Mouse (Mus musculus) midbrain, embryonic 12.5 days (tissue): ENCODE measurements around the gene Dmtf1. TPM values are rescaled to one million over a fixed set of nuclear protein-coding genes. Genes with fewer than 3 reads are reported as not detected.

ENCODE experiments used
- ATAC-seq: fragments of 200-750 bp; cut with Nextera tagmentation; 2 replicates; pipeline ENCODE4 v1.8.0; 2017; ENCODE audit warnings: low read depth, moderate TSS enrichment, moderate library complexity; ENCODE audit not compliant: low FRiP score
- H3K27ac ChIP-seq: fragments of 300-500 bp; sonication (generic); replicated peaks from 2 replicates; pipeline ENCODE4 v1.5.1; 2016; ENCODE audit warnings: mild to moderate bottlenecking
- H3K27me3 ChIP-seq: fragments of 300-500 bp; sonication (generic); 2 replicates; pipeline ENCODE4 v1.6.1; 2016; ENCODE audit warnings: mild to moderate bottlenecking
- H3K36me3 ChIP-seq: fragments of 300-500 bp; sonication (generic); 2 replicates; pipeline ENCODE4 v1.6.1; 2016
- H3K4me1 ChIP-seq: fragments of 300-500 bp; sonication (generic); 2 replicates; pipeline ENCODE4 v1.6.1; 2016
- H3K4me2 ChIP-seq: fragments of 300-500 bp; sonication (generic); replicated peaks from 2 replicates; pipeline ENCODE4 v1.6.1; 2016; ENCODE audit warnings: mild to moderate bottlenecking, moderate library complexity
- H3K4me3 ChIP-seq: fragments of 300-500 bp; sonication (generic); 2 replicates; pipeline ENCODE4 v1.5.1; 2016; ENCODE audit warnings: mild to moderate bottlenecking
- H3K9ac ChIP-seq: fragments of 300-500 bp; sonication (generic); replicated peaks from 2 replicates; pipeline ENCODE4 v1.6.1; 2016; ENCODE audit warnings: mild to moderate bottlenecking, moderate library complexity
- H3K9me3 ChIP-seq: fragments of 300-500 bp; sonication (generic); 2 replicates; pipeline ENCODE4 v1.6.1; 2016; ENCODE audit warnings: mild to moderate bottlenecking
- WGBS: fragments of 180-500 bp; shearing (Covaris S2); methylation state at CpG from one replicate; pipeline ENCODE4 v1.1.7; 2016; 5-methylcytosine and 5-hydroxymethylcytosine counted together
- polyA plus RNA-seq: library from polyadenylated mRNA; unstranded; fragments of >200 nt; fragmentation: Nextera tagmentation; extraction: Ambion mirVana; gene quantifications from 2 replicates; pipeline ENCODE4 v1.2.1, GENCODE M21; 2016

The Dmtf1 gene
- polyA plus RNA-seq, 1 experiment from 2014 or later = 74.2 TPM

- no peak for ATAC-seq
- 89% methylated on average over 8 of the region's 8 CpGs for WGBS
- Histone ChIP-seq H3K4me2 (no peak overlapping the region), H3K9ac (no peak overlapping the region), H3K36me3 (no peaks in the 10 kb centered on the region), H3K4me3 (no peak overlapping the region), H3K27me3 (peaks cover 15% of the 10 kb centered on the region), H3K27ac (no peak overlapping the region), H3K4me1 (peaks cover 11% of the 10 kb centered on the region), H3K9me3 (no peaks in the 10 kb centered on the region)
Measured at GRCm38 (mm10) chr5:9103958-9104357, 57.6 kb downstream of the Dmtf1 start.

GRCm38 (mm10) chr5:9102696-9103095, 58.9 kb downstream of the Dmtf1 start:
- H3K4me3 ChIP-seq = no peak overlapping the region
- ATAC-seq = no peak
- no peaks in the 10 kb centered on the region for H3K36me3 ChIP-seq
- H3K9ac ChIP-seq = no peak overlapping the region
- WGBS = 91% methylated on average over 2 of the region's 2 CpGs
- no peak overlapping the region for H3K4me2 ChIP-seq
- H3K4me1 ChIP-seq = peaks cover 11% of the 10 kb centered on the region
- H3K27me3 ChIP-seq = peaks cover 15% of the 10 kb centered on the region
- no peak overlapping the region for H3K27ac ChIP-seq
- H3K9me3 ChIP-seq = no peaks in the 10 kb centered on the region

- WGBS = under 1% methylated on average over 57 of the region's 83 CpGs
- peak overlapping the region; percentile 82 for H3K4me2 ChIP-seq
- peaks cover 15% of the 10 kb centered on the region for H3K27me3 ChIP-seq
- peaks cover 11% of the 10 kb centered on the region for H3K4me1 ChIP-seq
- no peaks in the 10 kb centered on the region for H3K36me3 ChIP-seq
- no peaks in the 10 kb centered on the region; the same call in 1 of the 2 replicates for H3K9me3 ChIP-seq
- peak overlapping the region; percentile 91 for H3K4me3 ChIP-seq
- peak; percentile 82 for ATAC-seq
- peak overlapping the region; percentile 87 for H3K9ac ChIP-seq
- peak overlapping the region; percentile 30; the same call in 1 of the 2 replicates for H3K27ac ChIP-seq
Measured at GRCm38 (mm10) chr5:9100849-9101801, 60.5 kb downstream of the Dmtf1 start.

GRCm38 (mm10) chr5:9100207-9100848, 61.2 kb downstream of the Dmtf1 start, which contains the start of gene Tmem243:
Tmem243 (plus strand) TSS chr5:9100668.
- H3K9me3 ChIP-seq = no peaks in the 10 kb centered on the region; the same call in 1 of the 2 replicates
- H3K27ac ChIP-seq = peak within 1 kb of the TSS; percentile 30; the same call in 1 of the 2 replicates
- under 1% methylated on average over 59 of the region's 59 CpGs for WGBS
- peak within 1 kb of the TSS; percentile 91 for H3K4me3 ChIP-seq
- peaks cover 15% of the 10 kb centered on the region for H3K27me3 ChIP-seq
- peak within 1 kb of the TSS; percentile 87 for H3K9ac ChIP-seq
- peak within 1 kb of the TSS; percentile 82 for H3K4me2 ChIP-seq
- no peaks in the 10 kb centered on the region for H3K36me3 ChIP-seq
- H3K4me1 ChIP-seq = peaks cover 11% of the 10 kb centered on the region
- peak; percentile 98 for ATAC-seq

GRCm38 (mm10) chr5:9093490-9093889, 68.1 kb downstream of the Dmtf1 start:
- 85% methylated on average over 4 of the region's 4 CpGs for WGBS
- Histone ChIP-seq H3K9me3 (no peaks in the 10 kb centered on the region; the same call in 1 of the 2 replicates), H3K4me1 (no peaks in the 10 kb centered on the region), H3K4me3 (no peak overlapping the region), H3K27ac (no peak overlapping the region), H3K27me3 (peaks cover 4% of the 10 kb centered on the region; the same call in 1 of the 2 replicates), H3K36me3 (no peaks in the 10 kb centered on the region), H3K9ac (no peak overlapping the region), H3K4me2 (no peak overlapping the region)
- no peak for ATAC-seq

- no peak for ATAC-seq
- WGBS = 96% methylated on average over 1 of the region's 1 CpGs
- no peak overlapping the region for H3K4me3 ChIP-seq
- H3K4me2 ChIP-seq = no peak overlapping the region
- H3K9me3 ChIP-seq = no peaks in the 10 kb centered on the region; the same call in 1 of the 2 replicates
- no peak overlapping the region for H3K27ac ChIP-seq
- H3K4me1 ChIP-seq = no peaks in the 10 kb centered on the region
- peaks cover 4% of the 10 kb centered on the region; the same call in 1 of the 2 replicates for H3K27me3 ChIP-seq
- H3K9ac ChIP-seq = no peak overlapping the region
- H3K36me3 ChIP-seq = no peaks in the 10 kb centered on the region
Measured at GRCm38 (mm10) chr5:9092716-9093115, 68.9 kb downstream of the Dmtf1 start.

GRCm38 (mm10) chr5:9090493-9091106, 71.0 kb downstream of the Dmtf1 start:
- H3K27ac ChIP-seq = no peak overlapping the region
- H3K36me3 ChIP-seq = no peaks in the 10 kb centered on the region
- H3K9me3 ChIP-seq = no peaks in the 10 kb centered on the region
- H3K4me1 ChIP-seq = no peaks in the 10 kb centered on the region
- no peak overlapping the region for H3K4me2 ChIP-seq
- WGBS = 84% methylated on average over 6 of the region's 6 CpGs
- H3K4me3 ChIP-seq = no peak overlapping the region
- no peak overlapping the region for H3K9ac ChIP-seq
- no peak for ATAC-seq
- H3K27me3 ChIP-seq = peaks cover 4% of the 10 kb centered on the region; the same call in 1 of the 2 replicates

GRCm38 (mm10) chr5:9086924-9087719, 74.5 kb downstream of the Dmtf1 start:
- Histone ChIP-seq H3K4me3 (no peak overlapping the region), H3K9ac (no peak overlapping the region), H3K27me3 (0 out of 2 replicates have a peak, but pooled peaks cover under 1% of the 10 kb centered on the region), H3K36me3 (no peaks in the 10 kb centered on the region), H3K9me3 (no peaks in the 10 kb centered on the region), H3K4me1 (no peaks in the 10 kb centered on the region), H3K4me2 (no peak overlapping the region), H3K27ac (no peak overlapping the region)
- ATAC-seq = no peak
- WGBS = 85% methylated on average over 3 of the region's 3 CpGs

- no peak overlapping the region for H3K4me2 ChIP-seq
- H3K4me3 ChIP-seq = no peak overlapping the region
- H3K27me3 ChIP-seq = no peaks in the 10 kb centered on the region
- no peak overlapping the region for H3K27ac ChIP-seq
- no peaks in the 10 kb centered on the region for H3K4me1 ChIP-seq
- no peaks in the 10 kb centered on the region for H3K36me3 ChIP-seq
- no peaks in the 10 kb centered on the region for H3K9me3 ChIP-seq
- no peak for ATAC-seq
- no peak overlapping the region for H3K9ac ChIP-seq
Measured at GRCm38 (mm10) chr5:9079773-9080501, 81.6 kb downstream of the Dmtf1 start.

- no peak overlapping the region for H3K9ac ChIP-seq
- peak; percentile 78 for ATAC-seq
- peaks cover 11% of the 10 kb centered on the region; the same call in 1 of the 2 replicates for H3K4me1 ChIP-seq
- H3K27me3 ChIP-seq = no peaks in the 10 kb centered on the region
- no peak overlapping the region for H3K4me2 ChIP-seq
- no peak overlapping the region for H3K4me3 ChIP-seq
- 36% methylated on average over 5 of the region's 5 CpGs for WGBS
- no peaks in the 10 kb centered on the region for H3K36me3 ChIP-seq
- no peaks in the 10 kb centered on the region for H3K9me3 ChIP-seq
- no peak overlapping the region for H3K27ac ChIP-seq
Measured at GRCm38 (mm10) chr5:9073177-9073854, 88.3 kb downstream of the Dmtf1 start.
